Mouse (Mus musculus): ENCODE data around the gene Vstm2b. TPM values are rescaled to one million over a fixed set of nuclear protein-coding genes. Genes with fewer than 3 reads are reported as not detected.

Gene Vstm2b
- polyA plus RNA-seq, 1 experiment from 2014 or later, result 1.8 TPM

DNA sequence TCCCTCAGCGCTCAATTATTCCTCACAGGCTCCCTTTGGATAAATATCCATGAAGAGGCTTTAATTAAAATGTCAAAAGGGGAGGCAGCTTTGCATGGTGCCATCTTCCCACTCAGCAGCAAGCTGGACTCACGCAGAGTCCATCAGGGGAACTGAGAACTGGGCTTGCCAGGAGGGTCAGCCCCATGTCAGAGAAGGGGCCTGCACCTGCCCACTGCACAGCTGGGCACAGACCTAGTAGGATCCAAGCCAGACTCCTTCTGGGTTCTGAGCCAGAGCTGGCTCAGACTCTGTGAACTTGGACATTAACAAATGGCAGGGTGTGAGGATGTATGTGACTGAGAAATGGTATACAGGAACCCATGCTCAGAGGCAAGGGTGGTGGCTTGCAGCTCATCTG, 22.0 kb downstream of the Vstm2b start:
- Histone ChIP-seq H3K4me1 (no peaks in the 10 kb centered on the region), H3K4me3 (no peak overlapping the region), H3K36me3 (no peaks in the 10 kb centered on the region), H3K27ac (no peak overlapping the region), H3K9me3 (replicated peaks) (no peaks in the 10 kb centered on the region), H3K27me3 (ENCODE audit: low read depth, poor library complexity, severe bottlenecking) (no peaks in the 10 kb centered on the region)
- no peak for DNase-seq (ENCODE audit: low spot score)
- 88% methylated on average over 2 of the region's 2 CpGs for WGBS

GRCm38 (mm10) chr7:40921281-40921680, 23.2 kb downstream of the Vstm2b start:
- no peaks in the 10 kb centered on the region for H3K9me3 ChIP-seq (replicated peaks)
- H3K36me3 ChIP-seq, result no peaks in the 10 kb centered on the region
- H3K4me3 ChIP-seq, result no peak overlapping the region
- WGBS, result 87% methylated on average over 6 of the region's 6 CpGs
- no peak overlapping the region for H3K27ac ChIP-seq
- no peaks in the 10 kb centered on the region for H3K27me3 ChIP-seq (ENCODE audit: low read depth, poor library complexity, severe bottlenecking)
- DNase-seq (ENCODE audit: low spot score), result no peak
- H3K4me1 ChIP-seq, result no peaks in the 10 kb centered on the region

- Histone ChIP-seq H3K36me3 (no peaks in the 10 kb centered on the region), H3K27ac (no peak overlapping the region), H3K27me3 (ENCODE audit: low read depth, poor library complexity, severe bottlenecking) (no peaks in the 10 kb centered on the region), H3K4me3 (no peak overlapping the region), H3K4me1 (no peaks in the 10 kb centered on the region), H3K9me3 (replicated peaks) (no peaks in the 10 kb centered on the region)
- no peak for DNase-seq (ENCODE audit: low spot score)
- WGBS, result 85% methylated on average over 4 of the region's 4 CpGs
Measured at GRCm38 (mm10) chr7:40922871-40923270, 24.7 kb downstream of the Vstm2b start.

DNA sequence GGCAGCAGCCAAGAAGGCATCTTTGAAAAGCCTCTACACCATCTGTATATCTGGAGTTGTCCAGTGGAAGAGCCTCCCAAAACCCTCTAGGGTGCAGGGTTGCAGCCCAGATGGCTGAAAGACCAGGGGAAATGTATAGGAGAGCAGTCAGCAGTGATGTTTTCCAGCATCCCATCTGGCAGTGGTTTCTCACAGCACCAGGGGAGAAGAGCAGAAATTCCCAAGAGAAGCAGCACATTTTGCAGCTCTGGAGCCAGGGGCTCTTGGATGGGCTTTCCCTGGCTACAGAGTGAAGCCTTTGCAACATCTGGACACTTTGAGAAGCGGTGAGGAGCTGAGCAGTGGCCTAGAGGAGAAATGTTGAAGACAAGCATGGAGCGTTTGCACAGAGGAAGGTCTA, 30.3 kb downstream of the Vstm2b start:
- H3K27ac ChIP-seq, result no peak overlapping the region
- H3K4me1 ChIP-seq, result no peaks in the 10 kb centered on the region
- no peaks in the 10 kb centered on the region for H3K9me3 ChIP-seq (replicated peaks)
- no peaks in the 10 kb centered on the region for H3K27me3 ChIP-seq (ENCODE audit: low read depth, poor library complexity, severe bottlenecking)
- DNase-seq (ENCODE audit: low spot score), result no peak
- no peak overlapping the region for H3K4me3 ChIP-seq
- 91% methylated on average over 2 of the region's 2 CpGs for WGBS
- no peaks in the 10 kb centered on the region for H3K36me3 ChIP-seq

DNA sequence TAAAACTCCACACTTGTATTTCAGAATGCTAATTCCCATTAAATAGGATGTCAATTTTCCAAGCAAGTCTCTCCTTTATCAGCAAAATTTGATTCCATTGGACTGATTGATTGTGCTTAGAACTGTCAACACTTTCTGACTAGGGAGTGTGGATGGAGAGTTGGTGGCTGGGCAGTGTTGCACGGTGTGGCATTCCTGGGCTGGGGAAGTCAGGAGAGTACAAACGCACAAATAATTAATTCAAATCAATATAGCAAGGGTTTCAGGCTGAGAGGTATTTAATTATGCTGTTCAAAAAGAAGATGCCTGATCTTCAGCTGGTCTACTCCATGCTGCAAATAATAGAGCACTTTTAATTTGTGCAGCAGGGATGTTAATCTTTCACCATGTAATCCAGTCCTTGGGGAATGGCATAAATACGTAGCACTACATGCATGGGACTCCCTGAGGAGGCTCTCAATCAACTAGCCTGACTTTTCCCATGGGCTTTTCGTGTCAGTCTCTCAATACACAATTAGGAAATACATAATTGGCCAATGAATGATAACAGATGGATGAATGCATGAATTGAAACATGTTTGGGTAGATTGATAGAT, 38.6 kb downstream of the Vstm2b start:
- 75% methylated on average over 4 of the region's 4 CpGs for WGBS
- Histone ChIP-seq H3K4me1 (no peaks in the 10 kb centered on the region), H3K36me3 (no peaks in the 10 kb centered on the region), H3K27ac (no peak overlapping the region), H3K27me3 (ENCODE audit: low read depth, poor library complexity, severe bottlenecking) (no peaks in the 10 kb centered on the region), H3K9me3 (replicated peaks) (no peaks in the 10 kb centered on the region), H3K4me3 (no peak overlapping the region)
- no peak for DNase-seq (ENCODE audit: low spot score)

GRCm38 (mm10) chr7:40939371-40939770, 41.2 kb downstream of the Vstm2b start:
- no peaks in the 10 kb centered on the region for H3K27me3 ChIP-seq (ENCODE audit: low read depth, poor library complexity, severe bottlenecking)
- H3K36me3 ChIP-seq, result no peaks in the 10 kb centered on the region
- WGBS, result 89% methylated on average over 1 of the region's 1 CpGs
- no peaks in the 10 kb centered on the region for H3K9me3 ChIP-seq (replicated peaks)
- no peak overlapping the region for H3K27ac ChIP-seq
- no peak for DNase-seq (ENCODE audit: low spot score)
- no peak overlapping the region for H3K4me3 ChIP-seq
- H3K4me1 ChIP-seq, result no peaks in the 10 kb centered on the region

DNA sequence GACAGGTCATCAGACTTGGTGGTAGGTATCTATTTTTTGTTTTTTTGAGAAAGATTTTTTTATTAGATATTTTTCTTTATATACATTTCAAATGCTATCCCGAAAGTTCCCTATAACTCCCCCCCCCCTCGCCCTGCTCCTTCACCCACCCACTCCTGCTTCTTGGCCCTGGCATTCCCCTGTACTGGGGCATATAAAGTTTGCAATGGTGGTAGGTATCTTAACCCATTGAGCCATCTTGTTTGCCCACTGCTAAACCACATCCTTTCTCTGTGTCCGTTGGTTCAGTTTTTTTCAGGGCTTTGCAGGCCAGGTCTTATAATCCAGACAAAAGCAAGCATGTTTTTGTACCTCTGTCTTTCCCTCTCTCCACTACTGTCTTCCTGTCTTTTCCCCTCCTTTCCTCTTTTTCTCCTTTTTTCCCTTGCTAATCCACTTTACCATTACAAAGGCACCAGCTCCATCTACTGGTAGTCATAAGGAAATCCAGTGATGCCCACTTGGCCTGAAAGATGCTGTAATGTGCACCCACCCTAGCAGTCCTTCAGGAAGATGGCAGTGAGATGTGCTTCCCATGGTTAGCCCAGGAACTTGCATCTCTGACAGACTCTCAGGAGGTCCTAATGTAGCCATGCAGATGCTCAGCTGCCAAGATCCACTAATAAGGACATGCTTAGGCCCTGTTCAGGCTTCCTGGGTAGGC, 44.3 kb downstream of the Vstm2b start:
- Histone ChIP-seq H3K27ac (no peak overlapping the region), H3K36me3 (no peaks in the 10 kb centered on the region), H3K4me1 (no peaks in the 10 kb centered on the region), H3K27me3 (ENCODE audit: low read depth, poor library complexity, severe bottlenecking) (no peaks in the 10 kb centered on the region), H3K4me3 (no peak overlapping the region), H3K9me3 (replicated peaks) (no peaks in the 10 kb centered on the region)
- 65% methylated on average over 3 of the region's 3 CpGs for WGBS
- no peak for DNase-seq (ENCODE audit: low spot score)

Other genes starting within 250 kb of the Vstm2b start
- gene 4930433I11Rik, start 89.2 kb downstream of the Vstm2b start, polyA plus RNA-seq (2016; fragmentation: Nextera tagmentation; extraction: Ambion mirVana), result not detected in 2 replicates
- gene Gm4884, start 134.4 kb downstream of the Vstm2b start, polyA plus RNA-seq (2016; fragmentation: Nextera tagmentation; extraction: Ambion mirVana), result not detected in 2 replicates

Data from limb, embryonic 10.5 days (tissue).